ENCODE assay signal across 12 mouse cellular contexts in the genomic region with DNA sequence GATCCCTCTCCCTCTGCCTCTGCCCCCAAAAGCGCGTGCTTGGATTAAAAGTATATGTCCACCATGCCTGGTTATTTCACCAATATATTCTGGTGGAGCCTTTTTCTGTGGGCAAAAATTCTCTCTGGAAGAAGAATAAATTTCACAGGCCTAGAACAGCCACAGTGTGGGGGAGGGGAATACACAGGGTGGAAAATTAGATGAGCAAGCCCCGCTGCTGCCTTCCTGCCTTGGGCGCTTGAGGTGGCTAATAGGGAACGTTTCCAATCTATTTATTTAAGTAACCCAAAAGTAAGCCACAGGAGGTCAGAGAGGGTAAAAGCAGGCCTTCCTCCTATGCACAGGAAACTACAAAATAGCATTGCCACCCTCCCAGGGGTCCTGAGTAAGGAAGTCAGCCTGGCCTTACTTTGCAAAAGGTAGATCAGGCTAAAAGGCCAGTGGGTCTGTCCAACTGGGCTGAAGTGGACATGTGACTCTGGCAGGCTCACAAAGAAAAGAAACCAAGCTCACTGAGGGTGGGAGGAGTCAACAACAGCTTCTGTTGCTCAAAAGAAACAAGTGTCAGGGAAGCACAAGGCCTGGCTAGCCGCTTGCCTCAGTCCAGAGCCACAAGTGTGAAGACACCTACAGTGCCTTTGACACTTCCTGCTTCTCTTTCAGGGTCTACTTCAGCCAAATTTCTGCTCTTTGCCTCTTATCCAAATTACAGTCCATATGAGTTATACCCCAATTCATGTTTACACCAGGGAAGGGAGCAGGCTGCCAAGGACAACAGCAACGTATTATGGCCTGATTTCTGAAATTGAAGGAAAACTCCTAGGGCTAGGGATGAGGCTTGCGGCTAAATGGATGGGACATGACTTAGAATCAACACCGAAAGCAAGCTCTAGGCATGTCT.
DNase-seq lines count a peak whose midpoint lies in the region; ATAC-seq lines count a peak whose summit lies in the region.
"Had no signal": no experiment of that assay in that cellular context is flagged by ENCODE, and none has a peak within 500 bp of the region (broad histone marks: within the 10 kb centered on the region; RNA-seq: fewer than 3 reads in every experiment).

No protein-coding gene starts in this region.

- DNase-seq in midbrain, embryonic 10.5 days (ENCODE audit: low spot score) = no peak
- DNase-seq in midbrain, embryonic 11.5 days (ENCODE audit: low spot score, missing footprints) = no peak
- DNase-seq in embryonic facial prominence, embryonic 14.5 days (ENCODE audit: low spot score) = peak; percentile 33
- peak; percentile 23 to 51 for DNase-seq in kidney, postnatal 4 days
- no peak for DNase-seq in heart, postnatal 36 days
- DNase-seq in cerebellum, adult 9-10 months = no peak
- no peak for DNase-seq in c-Kit-positive CD71-positive TER-119-positive erythroid progenitor cells, embryonic 14.5 days (ENCODE audit: low spot score)
- DNase-seq: cerebellum, adult 11 months; right cerebral cortex, postnatal 25 days; thymus, postnatal 4 days had no signal

- no peaks in the 10 kb centered on the region; the same call in 1 of the 2 replicates for H3K9me3 ChIP-seq in midbrain, embryonic 10.5 days (replicated peaks)
- no peaks in the 10 kb centered on the region for H3K9me3 ChIP-seq in midbrain, embryonic 11.5 days (ENCODE audit: control insufficient read depth, low read length)
- H3K9me3 ChIP-seq in embryonic facial prominence, embryonic 14.5 days (ENCODE audit: control insufficient read depth, low read length) = no peaks in the 10 kb centered on the region
- H3K9me3 ChIP-seq in stomach, embryonic 14.5 days (ENCODE audit: control insufficient read depth, low read depth, low read length) = no peaks in the 10 kb centered on the region

- intact Hi-C loops in heart, postnatal 36 days (cut with DNase I) = loop anchor here (10.0 kb wide), 1 partner anchor 267 kb away; a partner anchor contains a TSS

- H3K36me3 ChIP-seq in midbrain, embryonic 10.5 days = no peaks in the 10 kb centered on the region
- no peaks in the 10 kb centered on the region for H3K36me3 ChIP-seq in midbrain, embryonic 11.5 days (ENCODE audit: control insufficient read depth, insufficient read depth, low read length)
- no peaks in the 10 kb centered on the region for H3K36me3 ChIP-seq in embryonic facial prominence, embryonic 14.5 days (ENCODE audit: control insufficient read depth, insufficient read depth, low read length)
- no peaks in the 10 kb centered on the region for H3K36me3 ChIP-seq in stomach, embryonic 14.5 days (ENCODE audit: control insufficient read depth, insufficient read depth, low read length)

- H3K4me2 ChIP-seq in midbrain, embryonic 11.5 days = no peak overlapping the region
- no peak overlapping the region for H3K4me2 ChIP-seq in embryonic facial prominence, embryonic 14.5 days (ENCODE audit: low read depth, low read length)
- H3K4me2 ChIP-seq in stomach, embryonic 14.5 days (replicated peaks; ENCODE audit: low read depth, low read length) = no peak overlapping the region
- H3K4me2 ChIP-seq: liver, embryonic 11.5 days had no signal

- no peaks in the 10 kb centered on the region for H3K27me3 ChIP-seq in midbrain, embryonic 10.5 days (ENCODE audit: low read depth, poor library complexity, severe bottlenecking)
- H3K27me3 ChIP-seq in midbrain, embryonic 11.5 days (ENCODE audit: control insufficient read depth, insufficient read depth, low read length) = no peaks in the 10 kb centered on the region
- no peaks in the 10 kb centered on the region for H3K27me3 ChIP-seq in embryonic facial prominence, embryonic 14.5 days (replicated peaks; ENCODE audit: control insufficient read depth, insufficient read depth, low read length)
- no peaks in the 10 kb centered on the region for H3K27me3 ChIP-seq in stomach, embryonic 14.5 days (ENCODE audit: control insufficient read depth, insufficient read depth, low read length)

- H3K9ac ChIP-seq in midbrain, embryonic 11.5 days (ENCODE audit: low read length) = no peak overlapping the region
- no peak overlapping the region for H3K9ac ChIP-seq in embryonic facial prominence, embryonic 14.5 days (ENCODE audit: low read depth, low read length)
- no peak overlapping the region for H3K9ac ChIP-seq in stomach, embryonic 14.5 days (replicated peaks; ENCODE audit: low read depth, low read length)

- peaks cover 32% of the 10 kb centered on the region for H3K4me1 ChIP-seq in midbrain, embryonic 10.5 days
- peaks cover 7% of the 10 kb centered on the region; the same call in 1 of the 2 replicates for H3K4me1 ChIP-seq in midbrain, embryonic 11.5 days (ENCODE audit: control insufficient read depth, insufficient read depth, low read length)
- H3K4me1 ChIP-seq in embryonic facial prominence, embryonic 14.5 days (ENCODE audit: control insufficient read depth, insufficient read depth, low read length) = peaks cover 54% of the 10 kb centered on the region
- peaks cover 13% of the 10 kb centered on the region for H3K4me1 ChIP-seq in stomach, embryonic 14.5 days (ENCODE audit: control insufficient read depth, insufficient read depth, low read length)

- H3K27ac ChIP-seq in midbrain, embryonic 10.5 days (replicated peaks) = peak overlapping the region; percentile 63
- H3K27ac ChIP-seq in midbrain, embryonic 11.5 days (ENCODE audit: low read depth, low read length) = no peak overlapping the region
- 0 out of 2 replicates have a peak overlapping the region, but pooled peaks have one; percentile 3 for H3K27ac ChIP-seq in embryonic facial prominence, embryonic 14.5 days (replicated peaks; ENCODE audit: low read depth, low read length)
- peak overlapping the region; percentile 2; the same call in 1 of the 2 replicates for H3K27ac ChIP-seq in stomach, embryonic 14.5 days (ENCODE audit: low read length)

- ATAC-seq in midbrain, embryonic 11.5 days (ENCODE audit: low FRiP score) = no peak
- no peak for ATAC-seq in embryonic facial prominence, embryonic 14.5 days (ENCODE audit: low read depth)
- ATAC-seq in stomach, embryonic 14.5 days (ENCODE audit: insufficient number of reproducible peaks, insufficient read depth, low FRiP score, low read depth) = no peak

- no peak overlapping the region for H3K4me3 ChIP-seq in midbrain, embryonic 10.5 days
- H3K4me3 ChIP-seq in midbrain, embryonic 11.5 days (ENCODE audit: low read depth, low read length) = no peak overlapping the region
- H3K4me3 ChIP-seq in embryonic facial prominence, embryonic 14.5 days (ENCODE audit: low read depth, low read length) = no peak overlapping the region
- no peak overlapping the region for H3K4me3 ChIP-seq in stomach, embryonic 14.5 days (ENCODE audit: low read depth, low read length)

- WGBS in midbrain, embryonic 10.5 days = 69% methylated on average over 9 of the region's 9 CpGs
- WGBS in midbrain, embryonic 11.5 days = 69% methylated on average over 9 of the region's 9 CpGs
- WGBS in embryonic facial prominence, embryonic 14.5 days = 67% methylated on average over 9 of the region's 9 CpGs
- 70% methylated on average over 9 of the region's 9 CpGs for WGBS in stomach, embryonic 14.5 days

Comparison
In these comparisons a context has a peak if more than half of its experiments do, and no peak if none do; other contexts are left out.
1. DNase-seq: peak in embryonic facial prominence, embryonic 14.5 days (single experiment) and kidney, postnatal 4 days (2 of 2); none in midbrain, embryonic 10.5 days (single experiment), midbrain, embryonic 11.5 days (single experiment), heart, postnatal 36 days (0 of 2), cerebellum, adult 9-10 months (single experiment) and c-Kit-positive CD71-positive TER-119-positive erythroid progenitor cells, embryonic 14.5 days (single experiment).